Mouse (Mus musculus): ENCODE data around the gene Gm30191. TPM values are rescaled to one million over a fixed set of nuclear protein-coding genes. Genes with fewer than 3 reads are reported as not detected.
"Not testable (repeated sequence)": the region's sequence is repeated elsewhere in the genome, so short reads cannot be mapped to it uniquely, and the experiment has no call there.

The Gm30191 gene
- total RNA-seq, 2 experiments from 2014 or later: not detected

- peak; percentile 99 for DNase-seq
Measured at GRCm38 (mm10) chr4:134287168-134287564, 40.4 kb downstream of the Gm30191 start.

DNA sequence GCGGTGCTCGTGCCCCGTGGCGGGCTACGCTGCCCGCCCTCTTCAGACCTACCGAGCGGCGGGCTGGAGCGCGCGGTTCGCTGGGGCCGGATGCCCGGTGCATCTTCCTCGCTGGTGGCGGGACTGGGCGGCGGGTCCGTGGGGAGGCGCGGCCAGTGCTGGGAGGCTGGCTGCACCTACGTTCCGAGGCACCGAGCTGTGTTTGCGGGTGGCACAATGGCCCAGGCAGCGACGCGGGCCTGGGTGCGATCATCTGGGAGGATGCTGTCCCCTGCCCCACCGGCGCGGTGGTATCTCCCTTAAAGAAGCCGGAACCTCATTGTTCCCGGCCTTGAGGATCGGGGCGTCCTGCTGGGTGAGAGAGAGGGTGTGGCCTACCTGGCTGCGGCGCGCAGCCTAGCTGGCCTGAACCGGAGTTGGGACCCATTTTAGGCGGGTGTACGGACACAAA lies 40.9 kb downstream of the Gm30191 start, which contains the start of gene Pdik1l:
Gene Pdik1l, minus strand, starts transcription at position 321 of the 451 bp plus-strand sequence.
- peak; percentile 77 for DNase-seq

DNA sequence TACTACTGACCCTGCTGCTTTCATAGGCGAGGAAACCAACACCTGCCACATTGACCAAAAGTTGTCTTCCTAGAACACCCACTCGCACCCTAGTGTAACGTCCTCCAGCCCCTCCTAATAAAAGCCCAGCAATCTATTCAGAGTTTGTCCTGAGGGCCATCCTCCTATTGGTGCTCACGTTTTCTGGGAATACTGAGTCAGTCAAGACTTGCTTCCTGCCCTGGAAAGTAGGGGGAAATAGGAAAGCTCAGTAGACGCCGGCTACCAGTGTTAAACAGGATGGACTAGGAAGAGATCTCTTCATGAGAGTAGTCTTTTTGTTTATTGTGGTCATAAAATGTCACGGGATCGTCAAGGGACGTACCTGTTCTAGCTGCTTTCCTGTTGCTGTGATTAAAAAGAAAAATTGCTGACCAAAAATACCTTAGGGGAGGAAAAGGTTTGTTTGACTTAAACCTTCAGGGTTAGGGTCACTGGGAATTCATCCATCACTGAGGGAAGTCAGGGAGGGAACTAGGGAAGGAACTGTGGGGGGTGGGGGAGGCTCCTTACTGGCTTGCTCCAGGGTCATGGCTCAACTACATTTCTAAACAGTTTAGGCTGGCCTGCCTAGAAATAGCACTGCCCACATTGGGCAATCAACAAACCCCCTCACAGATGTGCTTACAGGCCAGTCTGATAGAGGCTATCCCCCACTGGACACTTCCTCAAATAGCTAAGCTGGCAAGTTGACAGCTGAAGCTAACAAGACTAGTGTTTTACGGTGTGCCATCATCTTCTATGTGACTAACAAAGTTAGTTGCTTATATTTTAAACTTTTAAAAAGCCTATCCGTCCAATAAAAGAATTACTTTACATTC lies 41.9 kb downstream of the Gm30191 start:
- no peak for DNase-seq

- DNase-seq: peak; percentile 87
Measured at GRCm38 (mm10) chr4:134292067-134292466, 45.3 kb downstream of the Gm30191 start.

DNA sequence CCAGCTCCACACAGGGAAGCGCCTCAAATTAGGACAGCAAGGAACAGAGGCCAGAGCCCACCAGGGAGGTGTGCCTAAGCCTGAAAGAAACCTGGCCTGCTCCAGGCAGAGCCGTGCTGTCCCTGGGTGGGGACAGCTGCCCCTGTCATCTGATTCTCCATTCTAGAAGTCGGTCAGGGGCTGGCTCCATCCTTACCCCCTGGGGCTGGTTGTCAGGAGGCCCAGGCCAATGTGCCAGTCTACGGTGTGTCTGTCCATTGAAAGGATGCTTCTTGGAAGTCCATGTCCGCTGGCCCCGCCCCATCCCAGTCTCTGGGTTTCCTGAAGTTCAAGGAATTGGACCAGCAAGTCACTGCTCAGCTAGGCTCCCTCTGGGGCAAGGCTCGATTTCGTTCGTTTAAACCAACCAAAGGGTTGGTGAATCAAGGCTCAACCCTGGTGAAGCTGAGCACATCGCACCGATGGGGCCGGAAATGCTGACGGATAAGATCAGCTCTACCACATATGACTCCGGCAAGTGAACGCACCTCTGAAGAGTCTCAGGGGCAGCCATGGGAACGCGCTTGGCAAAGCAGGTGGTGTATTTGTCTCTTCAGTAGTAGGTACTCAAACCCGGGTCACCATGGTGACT lies 46.4 kb downstream of the Gm30191 start:
- no peak for DNase-seq

DNA sequence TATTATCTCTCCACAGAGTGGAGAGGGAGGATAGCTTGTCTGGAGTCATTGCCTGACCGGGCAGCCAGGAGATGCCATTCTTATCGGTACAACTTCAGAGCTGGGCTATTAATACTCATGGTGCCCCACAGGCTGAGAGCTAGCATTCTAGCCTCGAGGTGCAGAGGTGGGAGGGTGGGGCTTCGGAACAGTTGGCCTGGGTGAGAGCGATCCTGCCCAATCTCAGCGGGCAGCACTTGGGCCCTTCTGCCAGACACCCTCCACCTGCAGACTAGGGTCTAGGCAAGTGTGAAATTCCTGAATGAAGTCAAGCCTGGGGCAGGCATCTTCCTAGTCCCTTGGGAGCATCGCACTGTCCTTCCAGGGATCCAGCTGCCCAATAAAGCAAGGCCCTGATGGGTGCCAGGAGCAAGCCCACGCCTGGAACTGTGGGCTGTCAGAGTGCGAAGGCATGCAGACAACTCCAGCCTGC lies 47.0 kb downstream of the Gm30191 start:
- peak; percentile 65 for DNase-seq

- DNase-seq: not testable (repeated sequence)
Measured at GRCm38 (mm10) chr4:134296096-134296495, 49.4 kb downstream of the Gm30191 start.

GRCm38 (mm10) chr4:134296523-134296922 lies 49.8 kb downstream of the Gm30191 start:
- no peak for DNase-seq

- DNase-seq: no peak
Measured at GRCm38 (mm10) chr4:134297369-134297768, 50.6 kb downstream of the Gm30191 start.

DNA sequence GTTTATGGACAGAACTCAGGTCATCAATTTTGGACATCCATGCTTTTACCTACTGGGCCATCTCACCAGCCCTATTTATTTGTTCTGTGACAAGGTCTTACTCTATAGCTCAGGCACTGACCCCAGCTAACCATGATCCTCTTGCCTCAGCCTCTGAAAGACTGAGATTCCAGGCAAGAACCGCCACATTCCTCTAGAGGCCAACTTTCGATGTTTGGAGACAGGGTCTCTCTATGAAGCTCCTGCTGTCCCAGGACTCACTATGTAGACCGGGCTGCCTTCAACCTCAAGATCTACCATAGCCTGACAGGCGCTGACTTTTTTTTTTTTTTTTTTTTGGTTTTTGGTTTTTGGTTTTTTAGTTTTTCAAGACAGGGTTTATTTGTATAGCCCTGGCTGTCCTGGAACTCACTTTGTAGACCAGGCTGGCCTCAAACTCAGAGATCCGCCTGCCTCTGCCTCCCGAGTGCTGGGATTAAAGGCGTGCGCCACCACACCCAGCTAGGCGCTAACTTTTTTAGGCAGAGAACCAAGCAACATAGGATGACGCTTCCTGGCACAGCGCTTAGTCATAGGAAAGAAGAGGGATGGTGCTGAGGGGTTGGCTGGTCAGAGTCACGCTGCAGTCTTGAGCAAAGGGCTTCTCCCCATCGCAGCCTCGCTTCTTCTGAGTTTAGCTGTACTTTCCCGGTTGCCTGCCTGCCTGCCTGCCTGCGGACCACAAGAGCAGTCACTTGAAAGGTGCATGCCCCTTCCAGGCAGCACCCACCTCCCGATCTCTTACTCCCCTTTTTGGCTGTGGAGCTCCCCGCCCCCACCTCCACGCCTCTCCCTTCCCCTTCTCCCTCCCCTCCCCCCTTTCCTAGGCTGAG lies 52.1 kb downstream of the Gm30191 start:
- DNase-seq: no peak

DNA sequence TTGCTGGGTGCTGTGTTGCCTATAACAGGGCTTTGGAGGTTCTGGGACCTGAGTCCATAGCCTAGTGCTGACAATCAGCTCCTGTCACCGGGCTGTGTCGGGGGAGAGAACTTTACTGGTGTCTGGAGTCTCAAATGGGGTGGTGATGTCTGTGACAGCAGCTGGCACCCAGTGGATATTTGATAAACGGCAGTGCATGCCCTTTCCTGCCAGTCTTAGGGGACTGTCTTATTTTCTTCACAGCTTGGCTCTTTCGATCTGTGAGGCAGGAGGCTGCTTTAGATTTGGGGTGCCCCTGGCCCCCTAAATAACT lies 52.7 kb downstream of the Gm30191 start:
- DNase-seq: peak; percentile 60

Other genes with a start within 250 kb of the Gm30191 start
- gene Dhdds, start 246.0 kb upstream of the Gm30191 start, total RNA-seq (2021): 10 to 100 TPM; 39.1 to 40.7 TPM
- under 1 TPM; 0.27 to 0.29 TPM for gene Lin28a, start 228.1 kb upstream of the Gm30191 start, total RNA-seq (2021)
- gene Zfp683, start 193.1 kb upstream of the Gm30191 start, total RNA-seq (2021): not detected
- gene Crybg2, start 186.1 kb upstream of the Gm30191 start, total RNA-seq (2021): not detected
- 1 to 10 TPM; 4.3 to 5.6 TPM for gene Cd52, start 151.9 kb upstream of the Gm30191 start, total RNA-seq (2021)
- gene Ubxn11, start 144.4 kb upstream of the Gm30191 start, total RNA-seq (2021): 1 to 10 TPM; 1.2 to 2.0 TPM
- 10 to 100 TPM; 70.4 to 72.6 TPM for gene Sh3bgrl3, start 118.1 kb upstream of the Gm30191 start, total RNA-seq (2021)
- 10 to 100 TPM; 34.5 to 38.7 TPM for gene Cep85, start 59.8 kb upstream of the Gm30191 start, total RNA-seq (2021)
- not detected for gene Gm7534, start 43.9 kb upstream of the Gm30191 start, total RNA-seq (2021)
- not detected for gene Catsper4, start 19.6 kb upstream of the Gm30191 start, total RNA-seq (2021)
- 1 to 10 TPM; 1.6 to 2.0 TPM for gene Cnksr1, start 8.5 kb upstream of the Gm30191 start, total RNA-seq (2021)
- gene E130218I03Rik, start 3.3 kb upstream of the Gm30191 start, total RNA-seq (2021): not detected
- gene Zfp593, start 1.3 kb upstream of the Gm30191 start, total RNA-seq (2021): 1 to 10 TPM; 5.8 TPM
- gene Grrp1, start 7.2 kb downstream of the Gm30191 start, total RNA-seq (2021): 10 to 100 TPM in 1 of 2 experiments, 1 to 10 TPM in 1; 8.9 to 10.3 TPM
- 10 to 100 TPM; 11.8 to 12.2 TPM for gene Pdik1l, start 41.0 kb downstream of the Gm30191 start, total RNA-seq (2021)
- gene Trim63, start 68.2 kb downstream of the Gm30191 start, total RNA-seq (2021): 100 to 1,000 TPM; 199 to 226 TPM
- gene Slc30a2, start 96.2 kb downstream of the Gm30191 start, total RNA-seq (2021): under 1 TPM; 0.29 to 0.61 TPM
- 1 to 10 TPM; 2.7 to 2.9 TPM for gene Extl1, start 136.9 kb downstream of the Gm30191 start, total RNA-seq (2021)
- 1 to 10 TPM; 8.6 to 8.9 TPM for gene Pafah2, start 149.4 kb downstream of the Gm30191 start, total RNA-seq (2021)
- gene Stmn1, start 221.4 kb downstream of the Gm30191 start, total RNA-seq (2021): 100 to 1,000 TPM; 312 to 327 TPM
- gene Paqr7, start 249.8 kb downstream of the Gm30191 start, total RNA-seq (2021): 1 to 10 TPM; 8.2 to 9.0 TPM